Mouse (Mus musculus): ENCODE measurements around the gene Kcnj10. TPM values are rescaled to one million over a fixed set of nuclear protein-coding genes. Genes with fewer than 3 reads are reported as not detected.

Kcnj10 gene
- total and polyA plus RNA-seq, 3 experiments, result 0.07 to 0.27 (median 0.08) TPM

DNA sequence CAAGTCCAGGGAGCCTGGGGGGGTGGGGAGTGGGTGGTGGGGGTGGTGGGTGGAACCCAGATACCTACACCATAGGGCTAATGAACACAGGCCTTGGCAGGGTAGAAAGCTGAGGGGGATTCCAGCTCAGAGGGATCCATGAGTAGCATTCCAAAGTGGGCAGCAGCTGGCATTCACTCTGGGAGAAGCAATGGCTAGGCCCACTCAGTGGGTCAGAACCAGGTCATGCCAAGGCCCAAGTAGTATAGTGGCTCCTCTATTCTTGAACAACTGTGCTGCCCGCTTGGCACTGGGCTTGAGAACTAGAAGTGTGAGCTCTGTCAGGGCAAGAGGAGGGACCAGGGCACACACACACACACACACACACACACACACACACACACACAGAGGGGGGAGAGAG is 32.6 kb upstream of the Kcnj10 start:
- Histone ChIP-seq H3K27ac (no peak overlapping the region), H3K9ac (ENCODE audit: low read depth, low read length) (no peak overlapping the region), H3K4me3 (no peak overlapping the region), H3K4me1 (ENCODE audit: control insufficient read depth, insufficient read depth, low read length) (peaks cover 7% of the 10 kb centered on the region), H3K27me3 (ENCODE audit: control insufficient read depth, insufficient read depth, low read length) (no peaks in the 10 kb centered on the region), H3K79me2 (replicated peaks; ENCODE audit: control insufficient read depth, insufficient read depth, low read length) (no peaks in the 10 kb centered on the region), H3K36me3 (ENCODE audit: control insufficient read depth, insufficient read depth, low read length) (no peaks in the 10 kb centered on the region)
- intact Hi-C loops (cut with DNase I), result loop anchor here (2.0 to 5.0 kb wide), 2 partner anchors 61 to 188 kb away; no protein-coding TSS in a partner anchor
- 100% methylated on average over 1 of the region's 1 CpGs for WGBS
- no peak for DNase-seq
- TF ChIP-seq POLR2A (IDR thresholded peaks at IDR 0.05; ENCODE audit: insufficient read depth, low read depth, low read length), result no peak
- TF ChIP-seq EP300 (IDR thresholded peaks at IDR 0.05; ENCODE audit: insufficient read depth, low read depth, low read length), result no peak

DNA sequence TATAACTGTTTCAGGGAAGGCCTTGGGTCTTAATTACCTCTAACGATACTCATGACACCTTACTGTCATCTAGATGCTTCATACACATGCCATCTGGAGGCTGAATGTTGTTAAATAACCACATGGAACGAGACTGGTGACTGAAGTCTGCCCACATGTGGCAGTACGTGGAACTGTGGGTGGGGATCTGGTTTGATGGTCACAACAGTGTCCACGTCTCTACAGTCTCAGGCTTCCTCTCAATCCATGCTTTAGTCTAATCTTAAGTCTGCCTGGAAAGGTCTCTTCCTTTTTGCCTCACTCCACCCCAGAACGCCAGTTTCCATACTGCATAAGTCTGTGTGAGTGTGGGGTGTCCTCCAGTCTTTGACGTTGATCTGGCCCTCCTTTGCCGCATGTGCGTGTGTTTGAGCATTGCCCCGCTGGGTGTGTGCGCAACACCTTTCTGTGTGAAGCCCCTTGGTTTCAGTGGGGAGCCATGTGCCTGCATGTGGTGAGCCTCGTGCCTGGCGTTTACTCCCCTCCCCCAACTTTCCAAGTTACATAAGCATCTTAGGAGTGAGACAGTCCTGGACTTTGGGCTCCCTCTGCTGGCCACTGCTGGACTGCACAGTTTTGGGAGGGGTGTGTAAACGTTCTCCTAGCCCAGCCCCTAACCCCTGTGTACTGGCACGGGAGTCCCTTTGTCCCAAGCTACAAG is 31.2 kb upstream of the Kcnj10 start:
- Histone ChIP-seq H3K4me3 (peak overlapping the region; percentile 50), H3K27me3 (ENCODE audit: control insufficient read depth, insufficient read depth, low read length) (no peaks in the 10 kb centered on the region), H3K79me2 (replicated peaks; ENCODE audit: control insufficient read depth, insufficient read depth, low read length) (no peaks in the 10 kb centered on the region), H3K4me1 (ENCODE audit: control insufficient read depth, insufficient read depth, low read length) (peaks cover 7% of the 10 kb centered on the region), H3K36me3 (ENCODE audit: control insufficient read depth, insufficient read depth, low read length) (no peaks in the 10 kb centered on the region), H3K27ac (peak overlapping the region; percentile 99), H3K9ac (ENCODE audit: low read depth, low read length) (peak overlapping the region; percentile 80)
- TF ChIP-seq POLR2A (IDR thresholded peaks at IDR 0.05; ENCODE audit: insufficient read depth, low read depth, low read length) (peak; percentile 73), CTCF (IDR thresholded peaks at IDR 0.05) (peak; percentile 67), EP300 (IDR thresholded peaks at IDR 0.05; ENCODE audit: insufficient read depth, low read depth, low read length) (peak; percentile 100)
- intact Hi-C loops (cut with DNase I), result loop anchor here (1.0 to 5.0 kb wide), 8 partner anchors 63 to 263 kb away; partner anchors contain the start of genes Dcaf8 and Pex19
- under 1% methylated on average over 14 of the region's 14 CpGs for WGBS
- peak; percentile 89 to 92 for DNase-seq

DNA sequence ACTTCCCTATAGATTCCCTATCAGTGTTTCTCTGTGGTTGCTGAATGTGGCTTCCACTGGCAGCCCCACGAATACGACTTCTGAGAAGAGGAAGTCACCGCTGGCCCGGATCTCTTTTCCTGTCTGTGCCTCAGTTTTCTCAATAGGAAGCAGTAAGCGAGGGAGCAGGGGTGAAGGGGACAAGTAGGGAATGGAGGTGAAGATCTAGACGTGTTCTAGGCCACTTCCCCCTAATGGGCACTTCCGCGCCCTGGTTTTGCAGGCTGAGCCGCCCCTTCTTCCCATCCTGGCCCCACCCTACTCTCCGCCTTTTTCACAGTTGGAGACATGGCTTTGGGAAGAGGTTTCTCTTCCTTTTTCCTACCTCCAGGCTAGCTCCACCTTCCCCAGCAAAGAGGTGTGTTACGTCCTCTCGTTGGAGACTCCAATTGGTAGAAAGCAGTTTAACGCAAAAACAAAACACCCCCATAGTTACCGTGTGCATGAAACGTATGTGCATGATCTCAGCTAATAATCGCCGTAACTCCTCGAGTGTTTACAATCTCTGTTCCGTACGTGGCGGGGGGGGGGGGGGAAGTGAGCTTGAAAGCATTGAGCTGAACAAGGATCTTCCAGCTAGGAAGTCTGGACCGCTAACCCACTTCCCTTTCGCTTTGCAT is 29.6 kb upstream of the Kcnj10 start:
- Histone ChIP-seq H3K4me3 (peak overlapping the region; percentile 82), H3K36me3 (ENCODE audit: control insufficient read depth, insufficient read depth, low read length) (no peaks in the 10 kb centered on the region), H3K27me3 (ENCODE audit: control insufficient read depth, insufficient read depth, low read length) (no peaks in the 10 kb centered on the region), H3K27ac (peak overlapping the region; percentile 99), H3K9ac (ENCODE audit: low read depth, low read length) (peak overlapping the region; percentile 77), H3K4me1 (ENCODE audit: control insufficient read depth, insufficient read depth, low read length) (peaks cover 7% of the 10 kb centered on the region), H3K79me2 (replicated peaks; ENCODE audit: control insufficient read depth, insufficient read depth, low read length) (no peaks in the 10 kb centered on the region)
- DNase-seq, result peak; percentile 75 to 78
- WGBS, result 5% methylated on average over 23 of the region's 23 CpGs
- intact Hi-C loops (cut with DNase I), result loop anchor here (2.0 kb wide), 2 partner anchors 95 to 185 kb away; partner anchors contain the start of gene Pex19
- TF ChIP-seq POLR2A (IDR thresholded peaks at IDR 0.05; ENCODE audit: insufficient read depth, low read depth, low read length) (peak; percentile 83), EP300 (IDR thresholded peaks at IDR 0.05; ENCODE audit: insufficient read depth, low read depth, low read length) (0 out of 2 replicates have a peak, but pooled peaks have one; percentile 16), CTCF (IDR thresholded peaks at IDR 0.05) (peak; percentile 19; the same call in 1 of the 2 replicates)

DNA sequence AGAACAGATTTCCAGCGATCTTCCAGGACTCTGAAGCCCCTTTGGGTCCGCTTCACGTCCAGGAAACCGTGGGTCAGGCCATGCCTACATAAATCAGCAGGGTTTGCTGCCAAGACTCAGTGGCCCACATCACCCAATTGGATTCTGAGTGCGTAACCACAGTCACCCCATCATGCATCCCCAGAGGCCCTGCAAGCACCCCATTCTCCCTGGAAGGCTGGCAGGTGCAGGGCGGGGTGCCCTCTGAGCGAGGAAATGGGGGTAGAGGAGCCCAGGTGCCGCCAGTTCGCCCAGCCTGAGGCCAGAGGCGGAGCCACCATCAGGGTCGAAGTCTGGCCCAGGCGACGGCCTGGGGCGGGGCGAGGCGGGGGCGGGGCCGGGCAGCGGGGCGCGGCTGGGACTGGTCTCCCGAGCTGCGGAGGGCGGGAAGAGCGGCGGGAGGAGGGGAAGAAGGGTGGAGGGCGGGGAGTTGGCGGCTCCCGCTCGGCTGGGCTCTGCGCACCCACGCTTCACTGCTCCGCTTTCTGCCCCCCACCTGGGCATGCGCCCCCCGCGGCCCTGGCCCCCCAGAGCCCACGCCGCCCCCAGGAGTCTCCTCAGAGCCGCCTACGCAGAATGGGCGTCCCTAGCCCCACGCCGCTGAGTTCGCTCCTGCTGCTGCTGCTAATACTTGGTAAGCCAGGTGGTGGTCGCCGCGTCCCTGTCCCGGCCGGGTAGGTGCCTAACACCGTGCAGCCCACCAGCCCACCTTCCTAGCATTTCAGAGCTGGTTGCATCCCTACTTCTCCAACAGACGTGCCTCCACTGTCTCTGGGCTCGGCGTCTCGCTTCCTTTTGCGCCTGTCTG is 28.9 kb upstream of the Kcnj10 start:
- Histone ChIP-seq H3K36me3 (ENCODE audit: control insufficient read depth, insufficient read depth, low read length) (no peaks in the 10 kb centered on the region), H3K27me3 (ENCODE audit: control insufficient read depth, insufficient read depth, low read length) (no peaks in the 10 kb centered on the region), H3K4me3 (peak overlapping the region; percentile 82), H3K79me2 (replicated peaks; ENCODE audit: control insufficient read depth, insufficient read depth, low read length) (no peaks in the 10 kb centered on the region), H3K27ac (peak overlapping the region; percentile 99), H3K9ac (ENCODE audit: low read depth, low read length) (peak overlapping the region; percentile 85), H3K4me1 (ENCODE audit: control insufficient read depth, insufficient read depth, low read length) (peaks cover 6% of the 10 kb centered on the region)
- under 1% methylated on average over 47 of the region's 55 CpGs for WGBS
- TF ChIP-seq CTCF (IDR thresholded peaks at IDR 0.05), result no peak
- peak; percentile 77 for TF ChIP-seq POLR2A (IDR thresholded peaks at IDR 0.05; ENCODE audit: insufficient read depth, low read depth, low read length)
- DNase-seq, result peak; percentile 92 to 93
- intact Hi-C loops (cut with DNase I), result loop anchor here (2.0 kb wide), 2 partner anchors 95 to 185 kb away; partner anchors contain the start of gene Pex19

- intact Hi-C loops (cut with DNase I), result no loop called here
- no peak for TF ChIP-seq POLR2A (IDR thresholded peaks at IDR 0.05; ENCODE audit: insufficient read depth, low read depth, low read length)
- TF ChIP-seq EP300 (IDR thresholded peaks at IDR 0.05; ENCODE audit: insufficient read depth, low read depth, low read length), result no peak
- no peak for TF ChIP-seq CTCF (IDR thresholded peaks at IDR 0.05)
- H3K27me3 ChIP-seq (ENCODE audit: control insufficient read depth, insufficient read depth, low read length), result no peaks in the 10 kb centered on the region
- H3K4me3 ChIP-seq, result peak overlapping the region; percentile 82
- DNase-seq, result no peak
- H3K79me2 ChIP-seq (replicated peaks; ENCODE audit: control insufficient read depth, insufficient read depth, low read length), result no peaks in the 10 kb centered on the region
- H3K9ac ChIP-seq (ENCODE audit: low read depth, low read length), result peak overlapping the region; percentile 85
- peak overlapping the region; percentile 99 for H3K27ac ChIP-seq
- H3K36me3 ChIP-seq (ENCODE audit: control insufficient read depth, insufficient read depth, low read length), result no peaks in the 10 kb centered on the region
- 16% methylated on average over 16 of the region's 16 CpGs for WGBS
- H3K4me1 ChIP-seq (ENCODE audit: control insufficient read depth, insufficient read depth, low read length), result peaks cover 6% of the 10 kb centered on the region
Observed at GRCm38 (mm10) chr1:172312768-172313561, 28.0 kb upstream of the Kcnj10 start.

All from heart, adult 2 months (tissue).